Mouse (Mus musculus) liver, embryonic 12.5 days (tissue): Measurements from ENCODE around the gene Med12. TPM values are rescaled to one million over a fixed set of nuclear protein-coding genes. Genes with fewer than 3 reads are reported as not detected.

Experiments
- ATAC-seq: fragments of 200-750 bp; cut with Nextera tagmentation; 2 replicates; pipeline ENCODE4 v1.8.0; 2017; ENCODE audit warnings: moderate number of reproducible peaks, mild to moderate bottlenecking, moderate library complexity
- H3K27ac ChIP-seq: fragments of 300-500 bp; sonication (generic); 2 replicates; pipeline ENCODE4 v1.5.1; 2016; ENCODE audit warnings: mild to moderate bottlenecking
- H3K27me3 ChIP-seq: fragments of 300-500 bp; sonication (generic); replicated peaks from 2 replicates; pipeline ENCODE4 v1.6.1; 2016; ENCODE audit warnings: mild to moderate bottlenecking, moderate library complexity
- H3K36me3 ChIP-seq: fragments of 300-500 bp; sonication (generic); 2 replicates; pipeline ENCODE4 v1.6.1; 2016; ENCODE audit warnings: mild to moderate bottlenecking, moderate library complexity
- H3K4me1 ChIP-seq: fragments of 300-500 bp; sonication (generic); 2 replicates; pipeline ENCODE4 v1.6.1; 2016
- H3K4me2 ChIP-seq: fragments of 300-500 bp; sonication (generic); 2 replicates; pipeline ENCODE4 v1.6.1; 2016; ENCODE audit warnings: mild to moderate bottlenecking, moderate library complexity
- H3K4me3 ChIP-seq: fragments of 300-500 bp; sonication (generic); 2 replicates; pipeline ENCODE4 v1.5.1; 2016; ENCODE audit warnings: mild to moderate bottlenecking, moderate library complexity
- H3K9ac ChIP-seq: fragments of 300-500 bp; sonication (generic); 2 replicates; pipeline ENCODE4 v1.6.1; 2016; ENCODE audit warnings: mild to moderate bottlenecking, moderate library complexity
- H3K9me3 ChIP-seq: fragments of 300-500 bp; sonication (generic); replicated peaks from 2 replicates; pipeline ENCODE4 v1.6.1; 2016; ENCODE audit warnings: mild to moderate bottlenecking, moderate library complexity
- WGBS: fragments of 180-500 bp; shearing (Covaris S2); methylation state at CpG from one replicate; pipeline ENCODE4 v1.1.7; 2016; ENCODE audit not compliant: insufficient replicate concordance; 5-methylcytosine and 5-hydroxymethylcytosine counted together
- polyA plus RNA-seq: library from polyadenylated mRNA; unstranded; fragments of >200 nt; fragmentation: Nextera tagmentation; extraction: Ambion mirVana; gene quantifications from 2 replicates; pipeline ENCODE4 v1.2.1, GENCODE M21; 2016

The Med12 gene
- polyA plus RNA-seq, 1 experiment from 2014 or later = 28.5 TPM

DNA sequence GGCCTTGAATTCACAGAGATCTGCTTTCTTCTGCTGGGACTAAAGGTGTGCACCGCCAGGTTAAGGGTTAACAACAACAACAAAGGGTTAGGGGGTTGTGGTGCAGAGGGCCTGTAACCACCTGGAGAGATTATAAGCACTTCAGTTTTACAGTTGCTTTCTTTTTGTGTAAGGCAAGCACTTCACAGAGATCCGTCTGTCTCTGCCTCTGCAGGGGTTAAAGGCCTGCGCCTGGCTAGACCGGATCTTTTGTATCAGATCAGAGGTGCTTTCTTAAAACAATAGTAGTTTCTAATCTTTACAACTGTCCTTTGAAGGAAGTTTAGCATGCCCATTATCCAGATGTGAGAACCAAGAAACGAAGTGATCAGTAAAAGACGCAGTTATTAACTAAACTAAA, 420 bp upstream of the Med12 start:
- H3K4me1 ChIP-seq = peaks cover 26% of the 10 kb centered on the region
- 31% methylated on average over 6 of the region's 6 CpGs for WGBS
- peaks cover 29% of the 10 kb centered on the region for H3K36me3 ChIP-seq
- H3K27me3 ChIP-seq = peaks cover 23% of the 10 kb centered on the region
- peak overlapping the region; percentile 68 for H3K9ac ChIP-seq
- no peaks in the 10 kb centered on the region for H3K9me3 ChIP-seq
- ATAC-seq = no peak
- H3K27ac ChIP-seq = peak overlapping the region; percentile 86
- peak overlapping the region; percentile 60 for H3K4me2 ChIP-seq
- H3K4me3 ChIP-seq = peak overlapping the region; percentile 67

DNA sequence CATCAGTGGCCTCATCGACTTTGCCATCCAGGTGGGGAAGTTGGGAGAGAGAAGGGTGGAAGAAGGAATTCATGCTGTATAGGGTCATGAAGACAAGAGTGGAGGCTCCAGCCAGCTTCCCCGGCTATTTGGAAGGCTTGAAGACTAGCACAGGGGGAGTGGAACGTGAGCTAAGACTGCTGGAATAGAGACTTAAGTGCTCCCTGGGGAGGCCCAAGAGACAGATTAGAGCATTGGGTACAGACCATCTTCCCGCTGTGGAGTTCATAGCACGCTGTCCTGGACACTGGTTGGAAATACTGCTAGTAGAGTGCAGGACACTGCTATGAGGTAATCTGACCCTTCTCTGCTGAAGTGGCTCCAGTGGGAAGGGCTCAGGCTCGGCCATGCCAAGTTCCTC, 9.0 kb downstream of the Med12 start:
- 78% methylated on average over 6 of the region's 6 CpGs for WGBS
- ATAC-seq = no peak
- H3K27ac ChIP-seq = no peak overlapping the region
- peaks cover 7% of the 10 kb centered on the region; the same call in 1 of the 2 replicates for H3K27me3 ChIP-seq
- H3K9me3 ChIP-seq = no peaks in the 10 kb centered on the region
- peaks cover 99% of the 10 kb centered on the region for H3K36me3 ChIP-seq
- H3K4me2 ChIP-seq = no peak overlapping the region
- H3K4me1 ChIP-seq = peaks cover 21% of the 10 kb centered on the region
- H3K4me3 ChIP-seq = no peak overlapping the region
- no peak overlapping the region for H3K9ac ChIP-seq

DNA sequence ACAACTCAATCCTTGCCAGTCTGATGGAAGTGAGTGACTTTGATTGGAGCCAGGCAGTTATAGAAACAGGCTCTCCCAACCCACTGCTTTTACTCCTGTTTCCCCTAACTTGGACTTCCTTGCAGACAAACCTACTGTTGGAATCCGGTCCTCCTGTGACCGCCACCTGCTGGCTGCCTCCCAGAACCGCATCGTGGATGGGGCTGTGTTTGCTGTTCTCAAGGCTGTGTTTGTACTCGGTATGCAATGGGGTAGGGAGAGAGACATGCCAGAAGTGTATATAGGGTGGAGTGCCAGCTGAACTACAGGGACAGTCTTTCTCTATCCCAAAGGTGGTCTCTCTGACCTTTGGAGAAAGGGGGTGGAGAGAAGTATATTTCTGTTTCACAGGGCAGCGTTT, 11.7 kb downstream of the Med12 start:
- 23% methylated on average over 6 of the region's 6 CpGs for WGBS
- Histone ChIP-seq H3K36me3 (peaks cover 100% of the 10 kb centered on the region), H3K27ac (peak overlapping the region; percentile 97)

DNA sequence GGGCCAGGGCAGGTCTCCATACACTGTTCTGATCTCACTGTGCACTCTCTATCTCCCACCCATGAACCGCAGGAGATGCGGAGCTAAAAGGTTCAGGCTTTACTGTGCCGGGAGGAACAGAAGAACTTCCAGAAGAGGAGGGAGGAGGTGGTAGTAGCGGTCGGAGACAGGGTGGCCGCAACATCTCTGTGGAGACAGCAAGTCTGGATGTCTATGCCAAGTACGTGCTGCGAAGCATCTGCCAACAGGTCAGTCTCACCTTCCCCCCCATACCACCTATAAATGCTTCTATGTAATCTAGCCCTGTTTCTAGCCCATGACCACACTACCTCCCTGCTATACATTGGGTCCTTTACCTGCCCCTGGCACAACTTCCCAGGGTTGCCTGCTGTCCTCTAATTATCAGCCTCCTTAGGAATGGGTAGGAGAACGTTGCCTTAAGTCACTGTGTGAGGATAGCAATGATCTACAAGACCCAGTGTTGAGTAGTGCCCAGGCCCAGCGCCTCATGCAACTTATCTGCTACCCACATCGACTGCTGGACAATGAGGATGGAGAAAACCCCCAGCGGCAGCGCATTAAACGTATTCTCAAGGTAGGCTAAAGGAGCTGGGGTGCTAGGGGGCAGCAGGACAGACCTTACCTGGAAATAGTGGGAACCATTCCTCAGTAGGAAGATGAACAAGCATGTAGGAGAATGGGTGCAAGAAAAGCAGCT, 12.3 kb downstream of the Med12 start:
- WGBS = 83% methylated on average over 14 of the region's 14 CpGs
- peaks cover 7% of the 10 kb centered on the region; the same call in 1 of the 2 replicates for H3K27me3 ChIP-seq
- peak overlapping the region; percentile 35; the same call in 1 of the 2 replicates for H3K9ac ChIP-seq
- H3K4me3 ChIP-seq = no peak overlapping the region
- peaks cover 50% of the 10 kb centered on the region for H3K4me1 ChIP-seq
- no peak for ATAC-seq
- no peaks in the 10 kb centered on the region for H3K9me3 ChIP-seq
- peaks cover 100% of the 10 kb centered on the region for H3K36me3 ChIP-seq
- peak overlapping the region; percentile 97 for H3K27ac ChIP-seq
- H3K4me2 ChIP-seq = no peak overlapping the region

More for the DNA sequence above, 11.7 kb downstream of the Med12 start:
- no peak overlapping the region for H3K9ac ChIP-seq
- peaks cover 48% of the 10 kb centered on the region for H3K4me1 ChIP-seq
- no peak overlapping the region for H3K4me3 ChIP-seq
- H3K27me3 ChIP-seq = peaks cover 7% of the 10 kb centered on the region; the same call in 1 of the 2 replicates
- H3K4me2 ChIP-seq = no peak overlapping the region
- H3K9me3 ChIP-seq = no peaks in the 10 kb centered on the region
- ATAC-seq = no peak

DNA sequence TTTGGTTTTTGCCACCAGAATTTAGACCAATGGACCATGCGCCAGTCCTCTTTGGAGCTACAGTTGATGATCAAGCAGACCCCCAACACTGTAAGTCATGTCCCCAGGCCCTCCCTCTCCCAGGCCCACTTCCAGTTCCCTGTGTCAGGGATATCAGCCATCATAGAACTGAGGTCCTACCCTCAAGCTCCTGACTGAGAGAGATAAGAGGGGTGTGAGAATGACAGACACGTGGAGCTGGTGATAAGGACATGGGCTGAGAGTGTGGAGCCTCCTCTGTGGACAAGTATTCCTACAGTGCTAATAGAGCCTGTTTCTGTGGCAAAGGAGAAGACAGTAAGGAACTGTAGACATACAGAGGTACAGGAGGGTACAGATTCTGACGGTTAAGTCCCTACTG, 13.7 kb downstream of the Med12 start:
- Histone ChIP-seq H3K4me3 (peak overlapping the region; percentile 14; the same call in 1 of the 2 replicates), H3K4me1 (peaks cover 50% of the 10 kb centered on the region), H3K9ac (peak overlapping the region; percentile 44), H3K36me3 (peaks cover 100% of the 10 kb centered on the region), H3K27me3 (peaks cover 7% of the 10 kb centered on the region; the same call in 1 of the 2 replicates), H3K4me2 (peak overlapping the region; percentile 61), H3K9me3 (no peaks in the 10 kb centered on the region), H3K27ac (peak overlapping the region; percentile 97)
- WGBS = 30% methylated on average over 3 of the region's 3 CpGs
- ATAC-seq = peak; percentile 99

DNA sequence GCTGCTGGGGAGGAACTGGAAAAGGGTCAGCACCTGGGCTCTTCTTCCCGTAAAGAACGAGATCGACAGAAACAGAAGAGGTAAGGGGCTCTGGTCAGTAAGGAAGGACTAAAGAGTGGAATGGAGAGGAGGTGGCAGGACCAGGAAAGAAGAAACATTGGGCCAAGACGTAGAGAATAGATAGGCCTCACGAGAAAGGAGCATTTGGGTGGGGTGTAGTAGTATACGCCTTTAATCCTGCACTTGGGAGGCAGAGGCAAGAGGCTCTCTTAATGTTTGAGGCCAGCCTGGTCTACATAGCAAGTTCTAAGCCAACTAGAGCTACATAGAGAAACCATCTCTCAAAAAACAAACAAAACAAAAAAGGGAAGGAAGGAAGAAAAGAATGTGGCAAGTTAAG, 14.6 kb downstream of the Med12 start:
- Histone ChIP-seq H3K27ac (peak overlapping the region; percentile 97), H3K4me2 (peak overlapping the region; percentile 61), H3K4me1 (peaks cover 50% of the 10 kb centered on the region), H3K9ac (peak overlapping the region; percentile 44; the same call in 1 of the 2 replicates), H3K36me3 (peaks cover 100% of the 10 kb centered on the region), H3K4me3 (no peak overlapping the region), H3K27me3 (no peaks in the 10 kb centered on the region), H3K9me3 (no peaks in the 10 kb centered on the region)
- 50% methylated on average over 6 of the region's 6 CpGs for WGBS
- ATAC-seq = peak; percentile 57

DNA sequence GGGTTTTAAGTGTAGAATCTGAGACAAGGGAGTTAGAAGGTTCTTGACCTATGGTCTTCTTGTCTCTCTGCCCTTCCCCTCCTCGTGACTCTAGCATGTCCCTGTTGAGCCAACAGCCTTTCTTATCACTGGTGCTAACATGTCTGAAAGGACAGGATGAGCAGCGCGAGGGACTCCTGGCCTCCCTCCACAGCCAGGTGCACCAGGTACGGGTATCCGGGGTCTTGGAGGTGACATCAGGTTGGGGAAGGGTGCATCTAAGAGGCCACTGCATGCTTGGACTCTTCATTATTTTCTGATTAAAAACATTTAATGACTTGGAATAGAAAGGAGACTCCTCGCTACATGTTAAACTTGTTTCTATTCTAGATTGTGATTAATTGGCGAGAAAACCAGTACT, 15.2 kb downstream of the Med12 start:
- ATAC-seq = no peak
- H3K9ac ChIP-seq = no peak overlapping the region; the same call in 1 of the 2 replicates
- H3K9me3 ChIP-seq = no peaks in the 10 kb centered on the region
- peaks cover 100% of the 10 kb centered on the region for H3K36me3 ChIP-seq
- WGBS = 82% methylated on average over 7 of the region's 7 CpGs
- no peaks in the 10 kb centered on the region; the same call in 1 of the 2 replicates for H3K27me3 ChIP-seq
- H3K4me1 ChIP-seq = peaks cover 50% of the 10 kb centered on the region
- H3K4me3 ChIP-seq = no peak overlapping the region
- peak overlapping the region; percentile 97 for H3K27ac ChIP-seq
- peak overlapping the region; percentile 61 for H3K4me2 ChIP-seq

DNA sequence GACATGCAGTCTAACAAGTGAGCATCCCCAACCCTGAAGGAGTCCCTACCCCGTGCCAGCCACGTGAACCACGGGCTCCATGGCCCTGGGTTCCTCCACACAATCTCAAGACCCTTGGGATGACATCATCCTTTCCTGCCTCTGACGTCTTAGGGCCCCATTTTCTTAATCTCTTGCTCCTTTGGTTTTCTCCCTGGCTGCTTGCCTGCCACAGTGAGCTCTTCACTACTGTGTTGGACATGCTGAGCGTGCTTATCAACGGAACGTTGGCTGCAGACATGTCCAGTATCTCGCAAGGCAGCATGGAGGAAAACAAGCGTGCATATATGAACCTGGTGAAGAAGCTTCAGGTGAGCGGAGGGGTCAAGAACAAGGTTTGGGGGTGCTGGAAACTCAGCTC, 16.3 kb downstream of the Med12 start:
- Histone ChIP-seq H3K4me1 (peaks cover 50% of the 10 kb centered on the region), H3K9me3 (no peaks in the 10 kb centered on the region), H3K27ac (peak overlapping the region; percentile 97), H3K4me3 (no peak overlapping the region), H3K4me2 (peak overlapping the region; percentile 8; the same call in 1 of the 2 replicates), H3K36me3 (peaks cover 100% of the 10 kb centered on the region), H3K27me3 (no peaks in the 10 kb centered on the region; the same call in 1 of the 2 replicates), H3K9ac (peak overlapping the region; percentile 22; the same call in 1 of the 2 replicates)
- no peak for ATAC-seq
- whole genome bisulfite sequencing = 66% methylated on average over 10 of the region's 10 CpGs

DNA sequence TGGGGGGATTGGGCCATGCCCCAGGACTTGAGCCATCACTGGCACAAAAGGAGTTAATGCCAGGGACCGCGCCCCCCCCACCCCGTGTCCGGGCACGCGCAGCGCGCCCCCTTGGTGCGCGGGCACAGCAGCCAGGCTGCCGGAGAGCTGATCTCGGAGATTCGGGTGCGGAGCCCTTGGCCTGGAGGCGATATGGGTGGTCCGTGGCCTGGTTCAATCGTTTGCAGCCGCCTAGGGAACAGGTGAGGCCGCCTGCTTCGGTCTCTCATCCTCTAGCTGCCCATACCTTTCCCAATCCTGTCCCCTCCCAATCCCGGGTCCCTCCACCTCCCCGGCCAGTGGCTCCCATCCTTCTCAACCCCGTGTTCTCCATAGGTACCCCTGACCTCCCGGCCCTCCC, 25.2 kb downstream of the Med12 start, which contains the start of gene Nlgn3:
Gene Nlgn3 (plus strand): TSS at position 114 of the 400 bp plus-strand sequence.
- Histone ChIP-seq H3K4me2 (peak within 1 kb of the TSS; percentile 32), H3K36me3 (peaks cover 39% of the 10 kb centered on the region), H3K9ac (no peak within 1 kb of the TSS), H3K9me3 (no peaks in the 10 kb centered on the region), H3K27me3 (peaks cover 65% of the 10 kb centered on the region), H3K4me1 (peaks cover 9% of the 10 kb centered on the region; the same call in 1 of the 2 replicates), H3K4me3 (no peak within 1 kb of the TSS), H3K27ac (no peak within 1 kb of the TSS)
- 13% methylated on average over 16 of the region's 24 CpGs for WGBS
- no peak for ATAC-seq

DNA sequence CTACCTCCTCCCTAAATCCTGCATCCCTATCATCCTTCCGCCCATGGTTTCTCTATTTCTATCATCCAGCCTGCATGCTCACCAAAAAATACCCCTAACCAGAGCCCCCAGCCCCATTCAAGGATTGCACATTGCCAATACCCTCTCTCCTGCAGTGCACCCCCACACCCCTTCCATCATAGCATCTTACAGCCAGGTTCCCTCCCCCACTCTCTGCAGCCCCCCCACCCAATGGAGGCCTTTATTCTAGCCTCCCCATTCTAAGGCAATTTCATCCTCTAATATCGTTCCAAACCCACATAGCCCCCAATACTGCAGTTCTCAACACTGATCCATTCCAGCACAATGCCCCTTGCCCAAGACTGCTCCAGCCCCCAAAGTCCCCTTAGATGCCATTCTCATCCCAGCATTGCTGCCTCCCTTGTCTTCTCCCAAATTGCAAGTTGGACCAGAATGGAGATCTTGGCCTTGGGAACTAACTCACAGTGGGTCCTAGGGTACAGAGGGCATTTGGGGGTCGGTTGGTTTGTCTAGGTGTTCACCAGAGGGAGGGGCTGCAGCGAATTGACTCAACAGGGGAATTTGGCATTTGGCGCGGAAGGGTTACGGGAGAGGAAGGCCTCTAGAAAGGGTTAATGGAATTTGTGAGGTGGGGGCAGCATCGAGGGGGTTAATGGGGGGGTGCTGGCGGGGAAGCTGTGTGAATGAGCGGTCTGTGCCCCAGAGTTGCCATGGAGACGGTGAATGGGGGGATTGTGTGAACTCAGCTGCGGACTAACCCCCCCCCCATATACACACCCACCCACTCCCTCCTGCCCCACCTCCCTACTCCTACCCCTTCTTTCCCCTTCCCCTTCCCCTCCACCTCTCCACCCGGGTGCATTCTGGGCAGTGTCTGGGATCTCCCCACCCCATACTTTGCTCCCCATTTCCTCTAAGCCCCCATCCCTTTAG, 25.9 kb downstream of the Med12 start:
- H3K9me3 ChIP-seq = no peaks in the 10 kb centered on the region
- peaks cover 32% of the 10 kb centered on the region for H3K36me3 ChIP-seq
- H3K4me2 ChIP-seq = peak overlapping the region; percentile 32
- H3K9ac ChIP-seq = no peak overlapping the region
- no peak for ATAC-seq
- H3K4me3 ChIP-seq = no peak overlapping the region
- H3K27me3 ChIP-seq = peaks cover 71% of the 10 kb centered on the region
- 21% methylated on average over 12 of the region's 13 CpGs for WGBS
- H3K4me1 ChIP-seq = peaks cover 9% of the 10 kb centered on the region; the same call in 1 of the 2 replicates
- no peak overlapping the region for H3K27ac ChIP-seq

DNA sequence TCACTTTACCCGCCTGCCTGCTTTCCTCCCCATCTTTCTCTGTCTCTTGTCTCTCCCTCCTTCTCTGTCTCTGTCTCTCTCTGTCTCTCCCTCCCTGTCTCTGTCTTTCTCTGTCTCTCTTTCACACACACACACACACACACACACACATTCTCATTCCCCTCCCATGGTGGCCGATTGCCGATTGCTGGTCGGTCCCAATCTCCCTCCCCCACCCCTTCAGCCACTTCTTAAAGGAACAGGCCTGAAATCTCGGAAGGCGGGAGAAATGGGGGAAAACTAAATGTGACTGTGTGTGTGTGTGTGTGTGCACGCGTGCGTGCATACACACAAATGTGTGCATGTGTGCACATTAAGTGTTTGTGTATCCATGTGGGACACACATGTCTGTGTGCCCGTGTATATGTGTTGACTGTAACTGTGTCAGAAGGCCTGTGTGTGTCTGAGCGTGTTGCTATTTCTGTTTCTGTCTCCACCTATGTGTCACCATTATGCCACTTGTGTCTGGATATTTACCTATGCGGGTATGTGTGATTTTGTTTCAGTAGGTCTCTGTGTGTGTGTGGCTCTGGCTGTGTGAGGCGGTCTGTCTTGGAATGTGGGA, 26.7 kb downstream of the Med12 start:
- H3K4me2 ChIP-seq = no peak overlapping the region
- H3K9me3 ChIP-seq = no peaks in the 10 kb centered on the region
- H3K36me3 ChIP-seq = peaks cover 25% of the 10 kb centered on the region
- ATAC-seq = no peak
- no peak overlapping the region for H3K27ac ChIP-seq
- H3K9ac ChIP-seq = no peak overlapping the region
- no peak overlapping the region for H3K4me3 ChIP-seq
- H3K27me3 ChIP-seq = peaks cover 78% of the 10 kb centered on the region
- 41% methylated on average over 13 of the region's 13 CpGs for WGBS
- H3K4me1 ChIP-seq = peaks cover 9% of the 10 kb centered on the region; the same call in 1 of the 2 replicates
